Mouse (Mus musculus): ENCODE data around the gene Klra7.
"Not testable (repeated sequence)": the region's sequence is repeated elsewhere in the genome, so short reads cannot be mapped to it uniquely, and the experiment has no call there.

Gene Klra7

GRCm38 (mm10) chr6:130233222-130233621 is at the start of gene Klra7:
Gene Klra7 (minus strand): TSS chr6:130233322.
- DNase-seq (ENCODE audit: low spot score in 2 of 2): no peak

- not testable (repeated sequence) for DNase-seq (ENCODE audit: low spot score in 2 of 2)
These were observed 48.7 kb upstream of the Klra7 start, which contains the start of gene Klra10 for GRCm38 (mm10) chr6:130281828-130282227. Gene Klra10 (minus strand): TSS chr6:130281928.

DNA sequence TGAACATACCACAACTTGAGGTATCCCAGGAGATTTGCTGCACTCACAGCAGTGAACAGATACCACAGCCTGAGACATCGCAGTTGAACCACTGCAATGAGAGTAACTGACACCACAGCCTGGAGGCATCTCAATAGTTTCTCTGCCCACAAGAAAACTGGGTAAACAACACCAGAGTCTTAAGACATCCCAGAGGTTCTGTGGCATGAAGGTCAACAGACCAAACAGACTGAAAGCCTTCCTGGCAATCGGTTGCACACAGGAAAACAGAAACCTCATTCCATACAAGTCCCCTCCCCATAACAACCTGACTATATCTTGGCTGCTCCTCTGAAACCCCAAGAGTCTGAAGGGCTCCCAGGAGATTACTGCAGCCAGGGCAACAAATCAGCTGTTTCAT is 22.2 kb upstream of the Klra7 start:
- no peak for DNase-seq (ENCODE audit: low spot score in 2 of 2)

- DNase-seq (ENCODE audit: low spot score in 2 of 2): no peak
These were observed 4.4 kb upstream of the Klra7 start for GRCm38 (mm10) chr6:130237536-130237935.

- DNase-seq (ENCODE audit: low spot score in 2 of 2): no peak
These were observed 3.5 kb upstream of the Klra7 start for GRCm38 (mm10) chr6:130236635-130237034.

DNA sequence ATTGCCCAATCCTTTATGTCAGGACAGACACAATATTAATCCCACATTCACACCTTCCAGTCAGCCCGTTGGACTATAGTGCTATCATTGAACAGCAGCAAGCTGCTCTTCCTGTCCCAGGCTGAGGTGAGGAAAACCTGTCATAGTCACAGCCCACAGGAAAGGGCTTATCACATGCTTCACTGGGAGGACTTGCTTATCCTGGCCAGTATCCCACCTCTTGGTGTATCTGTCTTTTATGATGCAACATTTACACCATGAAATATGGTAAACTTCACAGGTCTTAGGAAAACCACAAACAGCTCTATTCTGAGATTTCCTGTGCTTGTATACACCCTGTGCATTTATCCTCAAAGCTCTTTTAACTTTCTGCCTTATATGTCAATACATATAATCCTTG is 35.7 kb downstream of the Klra7 start:
- DNase-seq (ENCODE audit: low spot score in 2 of 2): not testable (repeated sequence)

- DNase-seq (ENCODE audit: low spot score in 2 of 2): not testable (repeated sequence)
These were observed 40.1 kb downstream of the Klra7 start, which contains the start of gene Klra9 for GRCm38 (mm10) chr6:130193012-130193411. Gene Klra9 (minus strand): TSS chr6:130193112.
